Mouse (Mus musculus) cerebellum, adult 2 months (tissue): Measurements from ENCODE around the gene Parva. TPM values are rescaled to one million over a fixed set of nuclear protein-coding genes. Genes with fewer than 3 reads are reported as not detected.

ENCODE experiments used
- DNase-seq, 2 experiments: peaks; one replicate each; pipeline ENCODE4 v3.0.0; 2021
- H3K27ac ChIP-seq: fragments of 200-500 bp; 2 replicates; pipeline ENCODE4 v1.5.1; 2012; ENCODE audit warnings: low read length, control low read depth, inconsistent platforms; ENCODE audit not compliant: insufficient read depth
- H3K27me3 ChIP-seq: fragments of 200-500 bp; 2 replicates; pipeline ENCODE4 v1.6.1; 2012; ENCODE audit warnings: inconsistent platforms, mild to moderate bottlenecking, low read length, moderate library complexity; ENCODE audit not compliant: control insufficient read depth, insufficient read depth
- H3K4me1 ChIP-seq: fragments of 200-500 bp; 2 replicates; pipeline ENCODE4 v1.6.1; 2011; ENCODE audit warnings: low read length; ENCODE audit not compliant: control insufficient read depth, insufficient read depth
- H3K4me3 ChIP-seq: fragments of 200-500 bp; replicated peaks from 2 replicates; pipeline ENCODE3; 2011; ENCODE audit warnings: mild to moderate bottlenecking, low read depth, low read length, control low read depth; ENCODE audit not compliant: insufficient read depth
- CTCF ChIP-seq: fragments of 200-500 bp; IDR thresholded peaks from 2 replicates; pipeline ENCODE4 v1.5.1; 2011; ENCODE audit warnings: low read depth, mild to moderate bottlenecking, control low read depth, low read length, moderate library complexity, borderline replicate concordance; ENCODE audit not compliant: insufficient read depth
- POLR2A ChIP-seq: fragments of 200-500 bp; IDR thresholded peaks from 2 replicates; pipeline ENCODE4 v1.6.1; 2011; ENCODE audit warnings: low read length, control low read depth, borderline replicate concordance; ENCODE audit not compliant: insufficient read depth
- WGBS: fragments of 180-500 bp; shearing (Covaris S2); methylation state at CpG from one replicate; pipeline ENCODE4 v1.1.7; 2018; 5-methylcytosine and 5-hydroxymethylcytosine counted together
- polyA plus RNA-seq: library from polyadenylated mRNA; depleted of rRNA; stranded (reverse); fragments of >200 nt; gene quantifications from 2 replicates; pipeline ENCODE4 v1.2.3, GENCODE M21; 2012

The Parva gene
- polyA plus RNA-seq, 1 experiment = 67.5 TPM

DNA sequence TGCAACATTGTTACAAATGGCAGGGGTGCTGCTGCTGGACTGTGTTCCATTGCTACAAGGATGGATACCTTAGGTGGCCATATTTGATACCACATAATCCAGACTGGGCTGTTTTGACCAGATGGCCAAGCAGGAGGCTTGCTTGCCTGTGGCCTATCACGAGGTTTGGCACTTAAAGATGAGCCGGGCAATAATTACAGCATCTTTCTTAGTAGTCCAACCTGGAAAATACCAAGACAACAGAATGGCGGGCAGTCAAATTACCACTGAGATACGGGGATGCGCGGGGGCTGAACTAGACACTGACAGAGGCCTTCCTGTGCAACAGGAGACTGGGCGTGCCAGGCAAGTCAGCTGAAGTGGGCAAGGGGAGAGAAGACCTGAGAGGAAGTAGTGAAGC, 55.3 kb downstream of the Parva start:
- no peaks in the 10 kb centered on the region for H3K27me3 ChIP-seq
- TF ChIP-seq CTCF (no peak), POLR2A (no peak)
- no peak overlapping the region for H3K27ac ChIP-seq
- DNase-seq = peak; percentile 46 to 73
- WGBS = 30% methylated on average over 7 of the region's 7 CpGs
- H3K4me1 ChIP-seq = peaks cover 12% of the 10 kb centered on the region
- no peak overlapping the region for H3K4me3 ChIP-seq

DNA sequence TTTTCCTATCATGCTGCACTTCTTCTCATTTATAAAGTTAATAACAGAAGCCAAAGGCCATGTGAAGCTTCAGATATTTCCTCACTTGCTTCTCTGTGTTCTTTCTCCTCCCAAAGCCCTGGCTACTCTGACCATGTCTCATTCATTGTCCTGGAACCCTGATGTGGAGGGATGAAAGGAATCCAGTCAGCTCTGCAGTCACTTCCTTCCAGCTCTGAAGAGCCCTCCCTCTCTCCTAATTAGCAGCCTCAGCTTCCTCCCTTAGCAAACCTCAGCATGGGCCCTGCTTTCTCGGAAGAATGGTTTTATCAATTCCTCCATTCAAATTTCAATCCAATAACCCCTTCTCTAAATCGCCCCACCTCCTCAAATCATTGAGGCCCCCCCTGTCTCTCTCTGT, 56.1 kb downstream of the Parva start:
- TF ChIP-seq POLR2A = no peak
- no peak for TF ChIP-seq CTCF
- no peaks in the 10 kb centered on the region for H3K27me3 ChIP-seq
- H3K4me3 ChIP-seq = no peak overlapping the region
- peaks cover 12% of the 10 kb centered on the region for H3K4me1 ChIP-seq
- DNase-seq = no peak
- H3K27ac ChIP-seq = no peak overlapping the region
- WGBS = 64% methylated on average over 2 of the region's 2 CpGs

DNA sequence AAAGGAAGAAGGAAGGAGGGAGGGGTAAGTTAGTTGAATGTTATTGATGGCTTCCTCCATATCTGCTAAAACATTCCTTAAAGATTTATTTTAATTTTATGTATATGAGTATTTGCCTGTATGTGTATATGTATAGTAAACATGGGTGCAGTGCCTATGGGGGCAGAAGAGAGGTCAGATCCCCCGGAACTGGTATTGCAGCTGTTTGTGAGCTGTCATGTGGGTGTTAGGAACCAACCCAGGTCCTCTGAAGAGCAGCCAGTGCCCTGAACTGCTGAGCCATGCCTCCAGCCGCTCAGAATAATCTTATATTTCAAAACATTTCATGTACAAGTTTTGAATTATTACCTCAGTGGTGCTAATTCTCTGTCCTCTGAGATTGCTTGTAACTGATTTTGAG, 63.5 kb downstream of the Parva start:
- Histone ChIP-seq H3K4me1 (0 out of 2 replicates have a peak, but pooled peaks cover 3% of the 10 kb centered on the region), H3K27ac (no peak overlapping the region), H3K27me3 (no peaks in the 10 kb centered on the region), H3K4me3 (no peak overlapping the region)
- TF ChIP-seq POLR2A (no peak), CTCF (no peak)
- 84% methylated on average over 2 of the region's 2 CpGs for WGBS
- DNase-seq = no peak

DNA sequence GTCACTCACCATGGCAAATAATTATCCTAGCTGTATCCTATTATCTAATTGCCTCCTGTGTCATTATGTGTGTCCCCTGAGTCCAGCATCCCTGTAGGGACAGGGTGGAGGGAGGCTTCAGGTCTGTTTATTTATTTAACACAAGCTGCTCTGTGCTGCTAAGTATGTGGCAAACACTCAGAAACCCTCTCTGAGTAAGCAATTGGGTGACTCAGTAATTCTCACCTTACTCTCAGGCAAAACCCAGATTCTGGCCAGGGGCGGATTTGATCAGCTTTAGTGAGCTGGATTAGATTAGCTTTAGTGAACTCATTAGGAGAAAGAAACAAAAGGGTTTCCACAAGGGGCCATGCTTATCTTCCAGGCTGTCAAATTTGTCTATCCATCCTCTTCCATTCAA, 64.4 kb downstream of the Parva start:
- no peak for DNase-seq
- Histone ChIP-seq H3K27me3 (no peaks in the 10 kb centered on the region), H3K27ac (no peak overlapping the region), H3K4me1 (0 out of 2 replicates have a peak, but pooled peaks cover 3% of the 10 kb centered on the region), H3K4me3 (no peak overlapping the region)
- TF ChIP-seq POLR2A = no peak
- TF ChIP-seq CTCF = no peak
- WGBS = 78% methylated on average over 1 of the region's 1 CpGs

DNA sequence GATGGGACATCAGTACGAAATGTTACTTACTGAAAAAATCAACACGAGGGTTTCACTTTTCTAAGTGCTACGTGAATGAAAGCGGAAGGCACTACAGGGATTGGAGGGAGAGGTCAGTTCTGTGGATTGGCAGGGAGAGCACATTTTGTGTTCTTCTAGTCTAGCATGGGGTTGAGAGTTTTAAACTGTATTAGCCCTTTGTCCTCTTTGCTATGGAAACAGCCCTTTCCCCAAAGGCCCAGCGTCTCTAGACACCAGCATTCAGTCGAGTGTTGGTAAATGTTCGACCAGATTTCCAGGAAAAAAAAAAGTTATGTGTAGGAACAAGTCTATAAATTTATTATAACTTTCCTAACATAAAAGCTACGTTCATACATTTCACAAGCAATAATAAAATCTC, 68.6 kb downstream of the Parva start:
- 84% methylated on average over 8 of the region's 8 CpGs for WGBS
- Histone ChIP-seq H3K27ac (no peak overlapping the region), H3K27me3 (no peaks in the 10 kb centered on the region), H3K4me3 (no peak overlapping the region), H3K4me1 (peaks cover 7% of the 10 kb centered on the region; the same call in 1 of the 2 replicates)
- DNase-seq = no peak
- TF ChIP-seq POLR2A = no peak
- no peak for TF ChIP-seq CTCF

DNA sequence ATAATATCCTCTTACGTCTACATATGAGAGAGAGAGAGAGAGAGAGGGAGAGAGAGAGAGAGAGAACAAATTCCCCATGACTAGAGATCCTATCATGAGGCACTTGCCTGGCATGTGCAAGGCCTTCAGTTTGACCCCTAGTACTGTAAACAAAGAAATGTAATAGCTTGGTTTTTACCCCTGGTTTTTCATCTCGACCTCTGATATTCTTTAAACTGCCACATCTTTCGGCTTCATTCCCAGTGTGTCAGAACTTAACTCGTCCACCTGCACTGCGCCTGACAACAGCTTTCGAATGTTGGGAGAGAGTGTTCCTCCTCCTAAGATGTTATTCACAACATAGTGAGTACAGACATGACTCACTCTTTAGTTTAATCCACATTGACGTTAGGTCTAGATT, 69.6 kb downstream of the Parva start:
- Histone ChIP-seq H3K4me3 (no peak overlapping the region), H3K27me3 (no peaks in the 10 kb centered on the region), H3K27ac (no peak overlapping the region), H3K4me1 (peaks cover 7% of the 10 kb centered on the region; the same call in 1 of the 2 replicates)
- no peak for DNase-seq
- TF ChIP-seq CTCF (no peak), POLR2A (no peak)
- WGBS = 90% methylated on average over 7 of the region's 7 CpGs

DNA sequence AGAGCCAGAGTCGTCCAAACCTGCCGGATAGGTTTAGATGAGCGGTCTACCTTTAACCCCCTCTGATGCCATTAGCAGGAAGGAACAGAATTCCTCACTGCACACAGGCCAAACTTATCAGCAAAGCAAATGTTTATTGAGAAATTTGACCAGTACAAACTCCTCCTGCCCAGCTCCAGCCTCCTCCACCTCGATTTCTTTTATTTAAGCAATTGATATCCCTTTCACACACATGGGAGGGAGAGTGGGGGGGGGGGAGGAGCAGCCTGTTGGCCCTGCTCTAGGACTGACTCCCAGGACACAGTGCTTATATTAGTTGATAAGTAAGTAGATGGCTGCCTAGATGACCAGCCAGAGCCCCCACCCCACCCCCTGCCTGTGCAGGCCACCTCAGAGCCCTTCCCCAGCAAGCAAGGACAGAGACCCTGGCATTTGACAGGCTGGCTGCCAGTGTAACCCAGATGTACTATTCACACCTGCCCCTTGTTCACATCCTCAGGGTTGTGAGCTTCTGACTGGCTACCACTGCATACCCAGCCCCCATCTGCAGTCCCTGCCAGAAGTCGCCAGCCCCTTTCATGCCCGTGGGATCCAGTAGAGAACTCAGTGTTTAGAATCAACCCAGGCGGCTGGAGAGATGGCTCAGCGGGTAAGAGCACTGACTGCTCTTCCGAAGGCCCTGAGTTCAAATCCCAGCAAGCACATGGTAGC, 71.4 kb downstream of the Parva start:
- peaks cover 7% of the 10 kb centered on the region; the same call in 1 of the 2 replicates for H3K4me1 ChIP-seq
- WGBS = 70% methylated on average over 9 of the region's 9 CpGs
- no peaks in the 10 kb centered on the region for H3K27me3 ChIP-seq
- no peak for TF ChIP-seq CTCF
- TF ChIP-seq POLR2A = no peak
- H3K4me3 ChIP-seq = no peak overlapping the region
- no peak for DNase-seq
- H3K27ac ChIP-seq = no peak overlapping the region

DNA sequence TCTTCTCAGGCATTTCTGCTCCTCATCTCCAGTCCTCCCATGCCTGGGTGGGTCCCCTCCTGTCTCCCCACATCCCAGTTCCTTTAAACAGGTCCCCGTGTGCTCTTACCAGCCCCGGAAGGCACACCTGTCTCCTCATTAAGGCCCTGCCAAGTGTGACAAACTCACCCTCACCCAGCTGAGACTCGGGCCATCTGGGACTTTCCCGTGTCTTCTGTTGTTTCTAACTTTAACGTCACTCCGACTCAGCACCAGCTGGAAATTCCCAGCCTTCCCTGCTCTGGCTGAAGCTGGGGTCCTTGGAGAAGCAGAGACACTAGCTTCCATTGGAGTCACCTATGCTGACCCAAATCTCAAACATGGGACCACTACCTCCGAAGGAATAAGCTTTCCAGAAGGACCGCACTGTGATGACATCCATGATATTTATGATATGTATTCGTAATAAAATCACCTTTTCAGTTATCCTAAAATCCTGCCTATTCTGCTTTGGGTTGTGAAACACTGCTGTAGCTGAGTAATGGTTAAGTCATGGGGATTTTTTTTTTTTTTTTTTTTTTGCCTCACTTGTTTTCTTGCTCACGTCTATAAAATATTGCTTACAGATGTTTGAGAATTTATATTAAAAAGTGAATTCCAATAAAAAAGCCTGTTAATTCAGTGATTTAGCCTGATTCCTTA, 72.3 kb downstream of the Parva start:
- TF ChIP-seq POLR2A (no peak), CTCF (no peak)
- WGBS = 45% methylated on average over 10 of the region's 10 CpGs
- no peak for DNase-seq
- no peaks in the 10 kb centered on the region for H3K27me3 ChIP-seq
- H3K27ac ChIP-seq = no peak overlapping the region
- H3K4me1 ChIP-seq = peaks cover 6% of the 10 kb centered on the region; the same call in 1 of the 2 replicates
- no peak overlapping the region for H3K4me3 ChIP-seq
